Mouse (Mus musculus) E14TG2a.4 (cell line): ENCODE data around the gene Gtdc1.

Experiments
- H3K27me3 ChIP-seq: 2 replicates; pipeline ENCODE4 v1.6.1; 2014; ENCODE audit warnings: low read length, control low read depth; ENCODE audit not compliant: insufficient read depth
- H3K36me3 ChIP-seq: 2 replicates; pipeline ENCODE4 v1.6.1; 2014; ENCODE audit warnings: low read length, control low read depth; ENCODE audit not compliant: insufficient read depth
- H3K4me1 ChIP-seq: replicated peaks from 2 replicates; pipeline ENCODE4 v1.6.1; 2014; ENCODE audit warnings: low read depth, low read length, control low read depth
- H3K4me3 ChIP-seq: replicated peaks from 2 replicates; pipeline ENCODE4 v1.5.1; 2014; ENCODE audit warnings: mild to moderate bottlenecking, low read length
- H3K9me3 ChIP-seq: 2 replicates; pipeline ENCODE4 v1.6.1; 2014; ENCODE audit warnings: low read length, control low read depth
- CTCF ChIP-seq: conservative IDR thresholded peaks from 2 replicates; pipeline ENCODE4 v1.5.1; 2014; ENCODE audit warnings: low read length
- NANOG ChIP-seq: IDR thresholded peaks from 2 replicates; pipeline ENCODE4 v1.6.1; 2014; ENCODE audit warnings: borderline replicate concordance, low read length, mixed read lengths
- POU5F1 ChIP-seq: IDR thresholded peaks from 2 replicates; pipeline ENCODE4 v1.6.1; 2014; ENCODE audit warnings: low read length, borderline replicate concordance

Gene Gtdc1

GRCm38 (mm10) chr2:44556861-44557592 is 370.4 kb downstream of the Gtdc1 start:
- Histone ChIP-seq H3K4me3 (peak overlapping the region; percentile 74), H3K27me3 (peaks cover 52% of the 10 kb centered on the region), H3K36me3 (no peaks in the 10 kb centered on the region), H3K9me3 (no peaks in the 10 kb centered on the region), H3K4me1 (peaks cover 25% of the 10 kb centered on the region)
- TF ChIP-seq POU5F1: no peak
- no peak for TF ChIP-seq NANOG
- no peak for TF ChIP-seq CTCF

- TF ChIP-seq NANOG (no peak), POU5F1 (no peak), CTCF (no peak)
- Histone ChIP-seq H3K4me1 (peaks cover 25% of the 10 kb centered on the region), H3K4me3 (no peak overlapping the region), H3K9me3 (no peaks in the 10 kb centered on the region), H3K27me3 (peaks cover 49% of the 10 kb centered on the region), H3K36me3 (no peaks in the 10 kb centered on the region)
Observed at GRCm38 (mm10) chr2:44554716-44555115, 372.7 kb downstream of the Gtdc1 start.

GRCm38 (mm10) chr2:44549311-44549710 is 378.1 kb downstream of the Gtdc1 start:
- peaks cover 12% of the 10 kb centered on the region for H3K27me3 ChIP-seq
- TF ChIP-seq NANOG (no peak), CTCF (no peak), POU5F1 (no peak)
- no peaks in the 10 kb centered on the region for H3K9me3 ChIP-seq
- H3K4me3 ChIP-seq: no peak overlapping the region
- no peaks in the 10 kb centered on the region for H3K36me3 ChIP-seq
- no peaks in the 10 kb centered on the region for H3K4me1 ChIP-seq

GRCm38 (mm10) chr2:44542775-44543174 is 384.7 kb downstream of the Gtdc1 start:
- TF ChIP-seq CTCF: no peak
- TF ChIP-seq POU5F1: no peak
- no peak for TF ChIP-seq NANOG
- no peak overlapping the region for H3K4me3 ChIP-seq
- H3K27me3 ChIP-seq: peaks cover 27% of the 10 kb centered on the region
- H3K9me3 ChIP-seq: no peaks in the 10 kb centered on the region; the same call in 1 of the 2 replicates
- no peaks in the 10 kb centered on the region for H3K36me3 ChIP-seq
- H3K4me1 ChIP-seq: peaks cover 18% of the 10 kb centered on the region

GRCm38 (mm10) chr2:44541726-44542125 is 385.7 kb downstream of the Gtdc1 start:
- Histone ChIP-seq H3K9me3 (no peaks in the 10 kb centered on the region; the same call in 1 of the 2 replicates), H3K4me1 (peaks cover 26% of the 10 kb centered on the region), H3K4me3 (no peak overlapping the region), H3K36me3 (no peaks in the 10 kb centered on the region), H3K27me3 (peaks cover 25% of the 10 kb centered on the region)
- no peak for TF ChIP-seq POU5F1

- Histone ChIP-seq H3K9me3 (no peaks in the 10 kb centered on the region; the same call in 1 of the 2 replicates), H3K36me3 (no peaks in the 10 kb centered on the region), H3K27me3 (peaks cover 28% of the 10 kb centered on the region), H3K4me1 (peaks cover 27% of the 10 kb centered on the region), H3K4me3 (no peak overlapping the region)
- no peak for TF ChIP-seq POU5F1
- no peak for TF ChIP-seq CTCF
- no peak for TF ChIP-seq NANOG
Observed at GRCm38 (mm10) chr2:44540881-44541280, 386.6 kb downstream of the Gtdc1 start.

GRCm38 (mm10) chr2:44539121-44539634 is 388.3 kb downstream of the Gtdc1 start:
- Histone ChIP-seq H3K4me1 (peaks cover 38% of the 10 kb centered on the region), H3K27me3 (peaks cover 35% of the 10 kb centered on the region), H3K9me3 (no peaks in the 10 kb centered on the region; the same call in 1 of the 2 replicates), H3K4me3 (no peak overlapping the region), H3K36me3 (no peaks in the 10 kb centered on the region)
- no peak for TF ChIP-seq CTCF
- TF ChIP-seq NANOG: no peak
- no peak for TF ChIP-seq POU5F1

GRCm38 (mm10) chr2:44538135-44538534 is 389.3 kb downstream of the Gtdc1 start:
- H3K4me1 ChIP-seq: peaks cover 45% of the 10 kb centered on the region
- no peak overlapping the region for H3K4me3 ChIP-seq
- H3K36me3 ChIP-seq: no peaks in the 10 kb centered on the region
- H3K9me3 ChIP-seq: no peaks in the 10 kb centered on the region; the same call in 1 of the 2 replicates
- H3K27me3 ChIP-seq: peaks cover 36% of the 10 kb centered on the region
- TF ChIP-seq NANOG: peak; percentile 80
- no peak for TF ChIP-seq POU5F1

GRCm38 (mm10) chr2:44535760-44536159 is 391.7 kb downstream of the Gtdc1 start:
- Histone ChIP-seq H3K4me1 (peaks cover 48% of the 10 kb centered on the region), H3K4me3 (no peak overlapping the region), H3K9me3 (no peaks in the 10 kb centered on the region), H3K36me3 (no peaks in the 10 kb centered on the region), H3K27me3 (peaks cover 34% of the 10 kb centered on the region)
- TF ChIP-seq NANOG (no peak), POU5F1 (no peak), CTCF (no peak)
